Mouse (Mus musculus) kidney, embryonic 14.5 days (tissue): ENCODE measurements around the gene Pard3b. TPM values are rescaled to one million over a fixed set of nuclear protein-coding genes. Genes with fewer than 3 reads are reported as not detected.

Experiments used
- ATAC-seq: fragments of 200-750 bp; cut with Nextera tagmentation; 2 replicates; pipeline ENCODE4 v1.8.0; 2017; ENCODE audit warnings: moderate number of reproducible peaks, mild to moderate bottlenecking, moderate TSS enrichment, moderate library complexity; ENCODE audit not compliant: low FRiP score, low TSS enrichment
- H3K27ac ChIP-seq: fragments of 300-500 bp; sonication (generic); 2 replicates; pipeline ENCODE4 v1.5.1; 2014; ENCODE audit warnings: low read depth, mild to moderate bottlenecking, low read length, moderate library complexity, mixed read lengths
- H3K27me3 ChIP-seq: fragments of 300-500 bp; sonication (generic); 2 replicates; pipeline ENCODE4 v1.6.1; 2014; ENCODE audit warnings: mild to moderate bottlenecking, low read length; ENCODE audit not compliant: control insufficient read depth, insufficient read depth
- H3K36me3 ChIP-seq: fragments of 300-500 bp; sonication (generic); 2 replicates; pipeline ENCODE4 v1.6.1; 2014; ENCODE audit warnings: low read length, mixed read lengths; ENCODE audit not compliant: control insufficient read depth, insufficient read depth
- H3K4me1 ChIP-seq: fragments of 300-500 bp; sonication (generic); 2 replicates; pipeline ENCODE4 v1.6.1; 2014; ENCODE audit warnings: low read length, mixed read lengths; ENCODE audit not compliant: control insufficient read depth, insufficient read depth
- H3K4me2 ChIP-seq: fragments of 300-500 bp; sonication (generic); replicated peaks from 2 replicates; pipeline ENCODE4 v1.6.1; 2014; ENCODE audit warnings: low read depth, mild to moderate bottlenecking, low read length
- H3K4me3 ChIP-seq: fragments of 300-500 bp; sonication (generic); 2 replicates; pipeline ENCODE4 v1.5.1; 2014; ENCODE audit warnings: mild to moderate bottlenecking, low read length
- H3K9ac ChIP-seq: fragments of 300-500 bp; sonication (generic); 2 replicates; pipeline ENCODE4 v1.6.1; 2014; ENCODE audit warnings: low read depth, mild to moderate bottlenecking, low read length, moderate library complexity
- H3K9me3 ChIP-seq: fragments of 300-500 bp; sonication (generic); 2 replicates; pipeline ENCODE4 v1.6.1; 2016; ENCODE audit warnings: low read length; ENCODE audit not compliant: control insufficient read depth
- WGBS: fragments of 180-500 bp; shearing (Covaris S2); extraction: QIAGEN DNeasy Blood & Tissue Kit; methylation state at CpG from one replicate; pipeline ENCODE4 v1.1.7; 2014; 5-methylcytosine and 5-hydroxymethylcytosine counted together
- polyA plus RNA-seq: library from polyadenylated mRNA; unstranded; fragments of >200 nt; fragmentation: Nextera tagmentation; extraction: Ambion mirVana; gene quantifications from 2 replicates; pipeline ENCODE4 v1.2.1, GENCODE M21; 2014

Gene Pard3b
- polyA plus RNA-seq, 1 experiment from 2014 or later, result 22.4 TPM

DNA sequence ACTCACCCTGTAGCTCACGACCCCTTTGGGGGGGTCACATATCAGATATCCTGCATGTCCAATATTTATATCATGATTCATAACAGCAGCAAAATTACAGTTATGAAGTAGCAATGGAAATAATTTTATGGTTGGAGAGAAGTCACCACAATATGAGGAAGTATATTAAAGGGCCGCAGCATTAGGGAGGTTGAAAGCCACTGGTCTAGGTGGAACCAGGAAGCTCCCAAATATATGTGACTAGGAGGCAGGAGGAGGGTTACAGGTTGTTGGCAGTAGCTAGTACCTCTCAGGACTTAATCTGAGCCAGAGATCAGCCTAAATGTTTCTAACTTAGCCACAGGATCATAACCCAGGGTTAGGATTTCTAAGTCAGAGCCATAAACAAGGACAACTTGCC lies 1008.2 kb downstream of the Pard3b start:
- no peak for ATAC-seq
- no peaks in the 10 kb centered on the region for H3K36me3 ChIP-seq
- H3K9ac ChIP-seq, result no peak overlapping the region
- no peak overlapping the region for H3K27ac ChIP-seq
- H3K9me3 ChIP-seq, result no peaks in the 10 kb centered on the region
- peaks cover 13% of the 10 kb centered on the region; the same call in 1 of the 2 replicates for H3K4me1 ChIP-seq
- no peak overlapping the region for H3K4me3 ChIP-seq
- no peak overlapping the region for H3K4me2 ChIP-seq
- 73% methylated on average over 2 of the region's 2 CpGs for WGBS
- no peaks in the 10 kb centered on the region for H3K27me3 ChIP-seq

DNA sequence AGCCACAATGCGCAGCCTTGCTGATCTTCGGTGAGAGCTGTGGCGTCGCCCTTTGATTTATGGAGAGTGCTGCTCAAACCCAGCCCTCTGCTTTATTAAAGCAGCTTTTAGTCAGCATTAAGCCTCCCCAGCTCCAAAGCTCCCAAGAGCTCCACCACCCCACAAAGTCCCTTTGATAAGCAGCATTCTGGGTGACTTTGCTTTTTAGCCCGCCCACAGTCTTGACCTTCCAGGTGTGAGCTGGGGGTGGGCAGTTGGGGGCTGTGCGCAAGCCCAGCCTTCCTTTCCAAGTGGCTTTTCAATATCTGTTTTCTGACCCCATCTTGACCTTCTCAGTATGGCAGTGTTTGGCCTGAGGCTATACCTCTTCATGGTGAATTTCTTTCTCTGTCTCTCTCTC lies 1009.5 kb downstream of the Pard3b start:
- H3K9ac ChIP-seq, result no peak overlapping the region; the same call in 1 of the 2 replicates
- no peaks in the 10 kb centered on the region for H3K9me3 ChIP-seq
- H3K27ac ChIP-seq, result no peak overlapping the region
- WGBS, result 10% methylated on average over 6 of the region's 6 CpGs
- H3K4me3 ChIP-seq, result no peak overlapping the region
- ATAC-seq, result peak; percentile 44; the same call in 1 of the 2 replicates
- H3K36me3 ChIP-seq, result no peaks in the 10 kb centered on the region
- peak overlapping the region; percentile 2 for H3K4me2 ChIP-seq
- H3K27me3 ChIP-seq, result no peaks in the 10 kb centered on the region
- H3K4me1 ChIP-seq, result peaks cover 13% of the 10 kb centered on the region; the same call in 1 of the 2 replicates

DNA sequence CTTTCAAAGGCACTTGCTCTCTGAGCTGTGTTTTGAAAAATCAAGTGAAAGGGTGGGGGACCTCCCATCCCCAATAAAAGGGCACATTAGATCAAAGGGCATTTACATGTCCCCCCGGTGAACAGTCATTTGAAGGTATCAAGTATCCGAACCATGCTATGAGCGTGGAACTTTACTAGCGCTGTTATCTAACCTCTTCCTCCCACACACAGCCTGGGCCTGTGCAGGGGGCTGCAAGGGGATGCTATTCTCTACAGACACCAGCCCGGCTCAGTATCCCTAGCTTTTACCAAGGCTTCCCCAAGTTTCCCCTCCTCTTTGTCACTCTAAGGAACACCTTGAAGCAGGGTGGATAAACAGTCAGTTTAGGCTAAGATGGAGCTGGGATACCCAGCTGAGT lies 1010.0 kb downstream of the Pard3b start:
- Histone ChIP-seq H3K9ac (no peak overlapping the region), H3K9me3 (no peaks in the 10 kb centered on the region), H3K27me3 (no peaks in the 10 kb centered on the region), H3K4me2 (no peak overlapping the region), H3K4me3 (no peak overlapping the region), H3K27ac (no peak overlapping the region), H3K4me1 (peaks cover 13% of the 10 kb centered on the region; the same call in 1 of the 2 replicates), H3K36me3 (no peaks in the 10 kb centered on the region)
- peak; percentile 71; the same call in 1 of the 2 replicates for ATAC-seq
- WGBS, result 16% methylated on average over 5 of the region's 5 CpGs

DNA sequence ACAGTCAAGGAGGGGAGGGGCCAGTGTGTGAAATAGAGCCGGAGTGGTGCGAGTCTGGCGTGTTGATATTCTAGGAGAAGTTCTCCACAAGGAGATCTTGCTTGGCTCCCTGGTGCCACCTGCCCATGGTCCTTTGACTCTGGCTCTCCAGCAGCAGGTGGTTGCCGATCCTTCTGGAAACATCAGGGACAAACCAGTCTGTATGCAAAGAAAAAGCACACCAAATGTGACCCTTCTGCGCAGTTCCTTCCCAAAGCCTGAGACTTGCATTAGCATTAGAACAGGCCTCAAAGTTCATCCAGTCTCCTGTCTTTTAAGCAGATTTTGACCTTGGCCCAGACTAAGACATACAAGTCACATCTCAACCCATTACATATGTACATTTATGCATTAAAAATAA lies 1011.9 kb downstream of the Pard3b start:
- ATAC-seq, result no peak
- H3K4me2 ChIP-seq, result no peak overlapping the region
- 84% methylated on average over 5 of the region's 5 CpGs for WGBS

DNA sequence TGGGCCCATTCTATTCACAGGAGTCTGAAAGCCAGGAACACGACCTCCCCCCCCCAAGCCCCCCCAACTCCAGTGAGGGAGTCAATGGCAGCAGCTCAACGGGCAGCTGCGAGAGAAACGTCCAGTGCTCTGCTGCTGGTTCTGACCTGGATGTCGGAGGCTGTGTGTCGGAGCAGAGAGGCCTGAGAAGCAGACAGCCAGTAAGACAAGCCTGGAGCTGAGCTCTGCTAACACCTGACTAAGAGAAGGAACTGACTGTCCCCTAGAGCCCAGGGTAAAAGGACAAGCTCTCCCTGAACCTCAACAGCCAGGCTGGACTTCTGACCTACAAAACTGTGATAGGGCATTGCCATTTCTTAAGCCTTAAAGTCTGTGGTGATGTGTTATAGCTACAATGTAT lies 1015.8 kb downstream of the Pard3b start:
- Histone ChIP-seq H3K4me1 (no peaks in the 10 kb centered on the region), H3K27ac (no peak overlapping the region), H3K4me3 (no peak overlapping the region), H3K9ac (no peak overlapping the region), H3K4me2 (no peak overlapping the region), H3K27me3 (no peaks in the 10 kb centered on the region), H3K36me3 (no peaks in the 10 kb centered on the region), H3K9me3 (no peaks in the 10 kb centered on the region)
- WGBS, result 68% methylated on average over 6 of the region's 6 CpGs
- no peak for ATAC-seq

More for the DNA sequence above, 1011.9 kb downstream of the Pard3b start:
- peaks cover 13% of the 10 kb centered on the region; the same call in 1 of the 2 replicates for H3K4me1 ChIP-seq
- H3K9ac ChIP-seq, result no peak overlapping the region
- H3K9me3 ChIP-seq, result no peaks in the 10 kb centered on the region
- H3K27me3 ChIP-seq, result no peaks in the 10 kb centered on the region
- no peaks in the 10 kb centered on the region for H3K36me3 ChIP-seq
- no peak overlapping the region for H3K4me3 ChIP-seq
- H3K27ac ChIP-seq, result no peak overlapping the region

DNA sequence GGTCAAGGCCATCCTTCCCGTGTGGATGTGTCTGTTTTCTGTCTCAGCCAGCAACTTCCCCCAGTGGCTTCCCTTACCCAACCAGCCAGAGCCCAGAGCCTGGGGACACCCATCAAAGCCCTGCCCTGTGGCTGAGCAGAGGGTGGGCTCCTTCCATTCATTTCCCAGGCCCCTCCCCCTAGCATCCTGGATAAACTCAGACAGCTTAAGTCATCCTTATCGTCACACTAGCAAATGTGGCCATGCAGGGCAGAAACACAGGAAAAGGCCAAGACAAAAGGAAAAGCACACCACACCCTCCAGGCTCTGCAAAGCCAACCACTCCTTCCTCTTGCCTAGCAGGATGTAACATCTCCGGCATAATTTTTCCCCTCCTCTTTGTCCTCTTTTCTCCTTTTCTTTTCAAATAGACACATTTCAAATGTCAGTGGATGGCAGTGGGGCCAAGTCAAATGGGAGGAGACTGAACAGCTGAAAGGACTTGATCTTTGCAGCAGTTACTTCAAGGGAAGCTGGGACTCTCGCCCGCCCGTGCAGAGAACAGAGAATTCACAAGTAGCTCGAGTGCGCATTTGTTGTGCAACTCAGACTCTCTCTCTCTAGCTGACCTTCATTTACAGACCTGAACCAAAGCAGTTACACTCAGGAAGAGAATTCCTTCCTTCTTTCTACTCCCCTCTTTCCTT lies 1026.5 kb downstream of the Pard3b start:
- ATAC-seq, result peak; percentile 46

DNA sequence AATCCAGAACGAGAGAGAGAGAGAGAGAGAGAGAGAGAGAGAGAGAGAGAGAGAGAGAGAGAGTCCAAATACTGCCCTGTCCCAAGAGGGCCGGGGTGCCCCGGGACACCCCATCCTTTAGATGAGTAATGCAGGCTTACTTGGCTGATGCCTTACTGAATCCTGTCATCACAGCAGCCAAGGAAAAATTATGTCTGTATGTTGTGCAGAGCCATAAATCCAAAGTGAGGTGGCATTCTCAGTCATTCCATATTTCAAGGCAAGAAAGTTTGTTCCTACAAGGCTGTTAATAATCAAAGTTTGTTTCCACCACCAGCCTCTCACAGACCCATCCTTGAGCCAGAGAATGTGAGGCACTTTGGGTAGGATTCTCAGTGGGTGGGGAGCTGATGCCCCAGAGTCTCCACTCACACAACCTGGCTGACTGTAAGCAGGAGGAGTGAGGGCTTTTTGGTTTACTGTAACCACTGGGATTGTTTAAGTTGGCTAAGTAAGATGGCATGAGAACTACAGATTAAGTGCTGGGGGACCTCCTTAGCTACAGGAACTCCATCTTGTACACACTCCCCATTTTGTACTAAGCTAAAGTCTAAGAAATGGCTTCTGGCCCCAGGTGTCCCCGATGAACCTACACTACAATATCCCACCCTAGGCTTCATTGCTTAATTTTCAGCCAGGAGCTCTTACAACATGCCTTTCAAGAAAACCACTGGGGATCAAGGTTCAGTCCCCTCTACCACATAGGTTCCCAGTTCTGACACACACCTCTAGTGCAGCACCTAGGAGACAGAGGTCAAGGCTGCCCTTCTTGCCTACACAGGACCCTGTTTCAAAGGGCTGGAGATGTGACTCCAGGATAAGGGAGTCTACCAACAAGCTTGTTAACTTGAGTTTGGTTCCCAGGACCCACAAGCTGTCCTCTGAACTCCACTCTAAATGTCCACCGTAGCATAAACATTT lies 1027.4 kb downstream of the Pard3b start:
- no peak for ATAC-seq
- Histone ChIP-seq H3K27me3 (no peaks in the 10 kb centered on the region), H3K27ac (peak overlapping the region; percentile 61), H3K9me3 (no peaks in the 10 kb centered on the region; the same call in 1 of the 2 replicates), H3K4me3 (no peak overlapping the region), H3K4me2 (no peak overlapping the region), H3K9ac (no peak overlapping the region), H3K4me1 (no peaks in the 10 kb centered on the region), H3K36me3 (no peaks in the 10 kb centered on the region)
- WGBS, result 81% methylated on average over 5 of the region's 5 CpGs

More for the DNA sequence above, 1026.5 kb downstream of the Pard3b start:
- Histone ChIP-seq H3K36me3 (no peaks in the 10 kb centered on the region), H3K27ac (peak overlapping the region; percentile 61), H3K4me1 (no peaks in the 10 kb centered on the region), H3K4me3 (no peak overlapping the region), H3K27me3 (no peaks in the 10 kb centered on the region), H3K4me2 (no peak overlapping the region), H3K9me3 (no peaks in the 10 kb centered on the region; the same call in 1 of the 2 replicates), H3K9ac (no peak overlapping the region)
- 54% methylated on average over 8 of the region's 8 CpGs for WGBS

DNA sequence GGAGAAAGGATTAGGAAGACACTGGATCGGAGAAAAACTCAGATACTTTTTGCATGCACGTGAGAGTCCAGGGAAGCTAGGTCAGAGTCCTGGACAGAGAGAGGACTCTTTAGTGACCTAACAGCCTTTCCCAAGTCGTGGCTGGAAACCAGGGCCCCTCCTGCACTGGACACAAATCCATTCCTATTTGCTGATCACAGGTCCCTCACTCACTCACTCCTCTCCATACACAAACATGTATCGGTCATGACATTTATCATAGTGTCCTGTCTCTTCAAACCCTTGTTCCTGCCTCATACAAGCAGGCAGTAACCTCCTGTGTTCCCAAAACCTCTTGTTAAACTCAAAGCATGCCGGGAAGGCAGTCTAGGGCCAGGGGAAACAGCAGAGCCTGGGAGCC lies 1028.2 kb downstream of the Pard3b start:
- H3K36me3 ChIP-seq, result no peaks in the 10 kb centered on the region
- no peaks in the 10 kb centered on the region for H3K27me3 ChIP-seq
- no peak overlapping the region for H3K4me2 ChIP-seq
- H3K9ac ChIP-seq, result no peak overlapping the region
- no peak overlapping the region for H3K4me3 ChIP-seq
- WGBS, result 83% methylated on average over 5 of the region's 5 CpGs
- no peak overlapping the region for H3K27ac ChIP-seq
- H3K9me3 ChIP-seq, result no peaks in the 10 kb centered on the region; the same call in 1 of the 2 replicates
- H3K4me1 ChIP-seq, result no peaks in the 10 kb centered on the region
- ATAC-seq, result no peak
